Mouse (Mus musculus) bone marrow, adult 2 months (tissue): ENCODE measurements around the gene Bdh1.

Experiments used
- CTCF ChIP-seq: fragments of 200-500 bp; IDR thresholded peaks from 2 replicates; pipeline ENCODE4 v1.5.1; 2011; ENCODE audit warnings: low read length, control low read depth; ENCODE audit not compliant: control insufficient read depth, insufficient read depth
- POLR2A ChIP-seq: fragments of 200-500 bp; IDR thresholded peaks from 2 replicates; pipeline ENCODE4 v1.6.1; 2011; ENCODE audit warnings: low read depth, mild to moderate bottlenecking, control low read depth, low read length, borderline replicate concordance; ENCODE audit not compliant: control insufficient read depth

- TF ChIP-seq POLR2A (no peak), CTCF (no peak)
Observed at GRCm38 (mm10) chr16:31418704-31419103, 3.4 kb upstream of the Bdh1 start.
